Mouse (Mus musculus) layer of hippocampus, adult 2 months (tissue): Measurements from ENCODE around the gene Wdr91. TPM values are rescaled to one million over a fixed set of nuclear protein-coding genes. Genes with fewer than 3 reads are reported as not detected.
A peak's percentile ranks its signal among the peaks of the same experiment; 100 is the strongest.

Experiments used
- DNase-seq, 2 experiments: peaks; one replicate each; pipeline ENCODE4 v3.0.0; 2022; ENCODE audit warnings: low spot score in 2 of 2
- H3K27ac ChIP-seq: fragments of 200-600 bp; 2 replicates; pipeline ENCODE4 v1.8.1; 2022
- H3K4me3 ChIP-seq: fragments of 200-600 bp; 2 replicates; pipeline ENCODE4 v1.8.1; 2022; ENCODE audit warnings: mild to moderate bottlenecking
- CTCF ChIP-seq: fragments of 200-600 bp; conservative IDR thresholded peaks from 2 replicates; pipeline ENCODE4 v1.8.1; 2022; ENCODE audit warnings: antibody characterized with exemption, mild to moderate bottlenecking, moderate library complexity
- total RNA-seq, 2 experiments: library from RNA; stranded (reverse); gene quantifications; 2 replicates each; pipeline ENCODE4 v1.2.3; 2021

Wdr91 gene
- total RNA-seq, 2 experiments from 2014 or later = 34.9 to 37.9 TPM

GRCm38 (mm10) chr6:34938929-34939325, 28.3 kb upstream of the Wdr91 start:
- DNase-seq = no peak
- no peak overlapping the region for H3K4me3 ChIP-seq
- TF ChIP-seq CTCF = no peak
- H3K27ac ChIP-seq = no peak overlapping the region

GRCm38 (mm10) chr6:34938280-34938928, 27.7 kb upstream of the Wdr91 start:
- no peak overlapping the region for H3K4me3 ChIP-seq
- TF ChIP-seq CTCF = no peak
- H3K27ac ChIP-seq = no peak overlapping the region
- DNase-seq = no peak

- DNase-seq = no peak
- TF ChIP-seq CTCF = peak; percentile 46
- Histone ChIP-seq H3K4me3 (no peak overlapping the region), H3K27ac (no peak overlapping the region)
Observed at GRCm38 (mm10) chr6:34936743-34937142, 26.1 kb upstream of the Wdr91 start.

GRCm38 (mm10) chr6:34932633-34933032, 22.0 kb upstream of the Wdr91 start:
- H3K27ac ChIP-seq = no peak overlapping the region
- no peak for TF ChIP-seq CTCF
- no peak for DNase-seq
- H3K4me3 ChIP-seq = no peak overlapping the region

- DNase-seq = no peak
- Histone ChIP-seq H3K4me3 (no peak overlapping the region), H3K27ac (no peak overlapping the region)
- TF ChIP-seq CTCF = no peak
Observed at GRCm38 (mm10) chr6:34927594-34927993, 16.9 kb upstream of the Wdr91 start.

GRCm38 (mm10) chr6:34927156-34927555, 16.5 kb upstream of the Wdr91 start:
- peak; percentile 97 for TF ChIP-seq CTCF
- peak; percentile 52 to 83 for DNase-seq
- H3K4me3 ChIP-seq = no peak overlapping the region
- H3K27ac ChIP-seq = no peak overlapping the region

GRCm38 (mm10) chr6:34921941-34922340, 11.3 kb upstream of the Wdr91 start:
- no peak overlapping the region for H3K4me3 ChIP-seq
- DNase-seq = no peak
- TF ChIP-seq CTCF = peak; percentile 68
- no peak overlapping the region for H3K27ac ChIP-seq

- DNase-seq = no peak
- Histone ChIP-seq H3K4me3 (no peak overlapping the region), H3K27ac (no peak overlapping the region)
- TF ChIP-seq CTCF = no peak
Observed at GRCm38 (mm10) chr6:34920631-34921030, 10.0 kb upstream of the Wdr91 start.

- no peak for DNase-seq
- no peak for TF ChIP-seq CTCF
- Histone ChIP-seq H3K27ac (no peak within 1 kb of the TSS), H3K4me3 (no peak within 1 kb of the TSS)
Observed at GRCm38 (mm10) chr6:34919956-34920355, 9.3 kb upstream of the Wdr91 start, which contains the start of gene Stra8. Gene Stra8 (plus strand): TSS chr6:34920163.

GRCm38 (mm10) chr6:34919146-34919545, 8.5 kb upstream of the Wdr91 start:
- DNase-seq = no peak
- TF ChIP-seq CTCF = no peak
- Histone ChIP-seq H3K4me3 (no peak overlapping the region), H3K27ac (no peak overlapping the region)

GRCm38 (mm10) chr6:34914462-34914861, 3.8 kb upstream of the Wdr91 start:
- DNase-seq = no peak
- TF ChIP-seq CTCF = no peak
- H3K27ac ChIP-seq = no peak overlapping the region
- H3K4me3 ChIP-seq = no peak overlapping the region

GRCm38 (mm10) chr6:34913341-34914040, 2.8 kb upstream of the Wdr91 start:
- no peak overlapping the region for H3K4me3 ChIP-seq
- no peak for TF ChIP-seq CTCF
- DNase-seq = no peak
- no peak overlapping the region for H3K27ac ChIP-seq

- DNase-seq = no peak
- peak overlapping the region; percentile 73 for H3K4me3 ChIP-seq
- TF ChIP-seq CTCF = no peak
- H3K27ac ChIP-seq = peak overlapping the region; percentile 93
Observed at GRCm38 (mm10) chr6:34909631-34910345, 888 bp downstream of the Wdr91 start.
